Mouse (Mus musculus) ES-E14 (cell line): ENCODE data around the gene Thap12.

Experiments
- CHD2 ChIP-seq: IDR thresholded peaks from 2 replicates; pipeline ENCODE4 v1.6.1; 2014; ENCODE audit warnings: mild to moderate bottlenecking, low read depth, low read length, inconsistent platforms
- HCFC1 ChIP-seq: IDR thresholded peaks from 2 replicates; pipeline ENCODE4 v1.6.1; 2012; ENCODE audit warnings: low read length, inconsistent platforms, borderline replicate concordance; ENCODE audit not compliant: insufficient read depth

DNA sequence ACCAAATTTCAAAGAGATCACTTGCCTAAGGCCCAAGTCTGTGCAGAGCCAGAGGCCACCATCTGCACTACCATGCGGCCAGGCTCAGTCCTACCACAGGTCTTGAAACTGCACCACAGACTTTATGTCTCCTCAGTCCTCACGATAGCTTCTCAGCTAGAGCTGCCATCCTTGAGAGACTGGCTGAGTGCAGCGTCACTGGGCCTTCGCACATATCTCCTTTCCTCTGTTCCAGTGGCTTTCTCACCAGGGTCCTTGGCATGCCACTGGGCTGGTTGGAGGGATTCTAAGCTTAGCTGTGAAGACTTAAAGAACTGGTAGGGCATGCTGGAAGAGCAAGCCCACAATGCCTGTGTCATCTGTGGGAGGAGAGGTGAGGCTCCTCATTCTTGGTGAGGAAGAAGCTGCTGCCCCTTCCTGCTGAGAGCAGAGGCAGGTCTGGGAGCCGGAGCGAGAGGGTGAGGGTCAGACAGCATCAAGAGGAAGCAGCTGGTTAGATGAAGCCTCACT is 22.8 kb downstream of the Thap12 start:
- TF ChIP-seq HCFC1 (no peak), CHD2 (no peak)
